ENCODE assay signal across 12 mouse cellular contexts in genomic region chr7:91089211-91089930, GRCm38 (mm10).
DNase-seq lines count a peak whose midpoint lies in the region; ATAC-seq lines count a peak whose summit lies in the region.
"Had no signal": no experiment of that assay in that cellular context is flagged by ENCODE, and none has a peak within 500 bp of the region (broad histone marks: within the 10 kb centered on the region; RNA-seq: fewer than 3 reads in every experiment).

No protein-coding gene starts in this region.

- intact Hi-C loops in left cerebral cortex, postnatal 4 days (cut with DNase I) = no loop called here
- intact Hi-C loops in left cerebral cortex, postnatal 25 days (cut with DNase I) = no loop called here
- intact Hi-C loops in gastrocnemius, postnatal 36 days (cut with DNase I) = no loop called here

- peak; percentile 45 for DNase-seq in left cerebral cortex, adult 11 months (ENCODE audit: low spot score)
- DNase-seq in left cerebral cortex, postnatal 4 days = no peak
- DNase-seq in layer of hippocampus, adult 11-12 months (ENCODE audit: low spot score) = peak; percentile 35
- peak; percentile 60 to 84 for DNase-seq in left cerebral cortex, postnatal 25 days (ENCODE audit: low spot score in 2 of 2)
- DNase-seq in telencephalon, adult 2 months (ENCODE audit: low read depth, low spot score) = peak; percentile 77
- no peak for DNase-seq in gastrocnemius, postnatal 36 days
- DNase-seq: cerebellum, adult 8-10 months; heart, adult 18-20 months; lung, adult 18-20 months; thymus, postnatal 14 days had no signal

- no peak for ATAC-seq in activated CD4-positive, CD25-positive, alpha-beta regulatory T cell, adult 4 months
- ATAC-seq: inflammation-experienced regulatory T-cells, adult 6 months had no signal

Comparison
In these comparisons a context has a peak if more than half of its experiments do, and no peak if none do; other contexts are left out.
1. DNase-seq: peak in left cerebral cortex, adult 11 months (single experiment), layer of hippocampus, adult 11-12 months (single experiment), left cerebral cortex, postnatal 25 days (2 of 2) and telencephalon, adult 2 months (single experiment); none in left cerebral cortex, postnatal 4 days (single experiment) and gastrocnemius, postnatal 36 days (0 of 2).